Mouse (Mus musculus) intestine, embryonic 14.5 days (tissue): ENCODE data around the gene Golm1. TPM values are rescaled to one million over a fixed set of nuclear protein-coding genes. Genes with fewer than 3 reads are reported as not detected.

Experiments used
- ATAC-seq: fragments of 200-750 bp; cut with Nextera tagmentation; replicated peaks from 2 replicates; pipeline ENCODE4 v1.8.0; 2017; ENCODE audit warnings: low read depth, moderate number of reproducible peaks, moderate TSS enrichment, moderate library complexity; ENCODE audit not compliant: low FRiP score, low TSS enrichment
- DNase-seq: peaks from one replicate; pipeline ENCODE4 v3.0.0-alpha.2; 2018; ENCODE audit warnings: low spot score
- H3K27ac ChIP-seq: fragments of 300-500 bp; sonication (generic); 2 replicates; pipeline ENCODE4 v1.5.1; 2014; ENCODE audit warnings: low read depth, mild to moderate bottlenecking, control low read depth
- H3K27me3 ChIP-seq: fragments of 300-500 bp; sonication (generic); replicated peaks from 2 replicates; pipeline ENCODE4 v1.6.1; 2014; ENCODE audit warnings: low read length, control low read depth; ENCODE audit not compliant: control insufficient read depth, insufficient read depth
- H3K36me3 ChIP-seq: fragments of 300-500 bp; sonication (generic); 2 replicates; pipeline ENCODE4 v1.6.1; 2014; ENCODE audit warnings: low read length, control low read depth; ENCODE audit not compliant: control insufficient read depth, insufficient read depth
- H3K4me1 ChIP-seq: fragments of 300-500 bp; sonication (generic); replicated peaks from 2 replicates; pipeline ENCODE4 v1.6.1; 2014; ENCODE audit warnings: low read length, control low read depth, mixed read lengths; ENCODE audit not compliant: control insufficient read depth, insufficient read depth
- H3K4me2 ChIP-seq: fragments of 300-500 bp; sonication (generic); 2 replicates; pipeline ENCODE4 v1.6.1; 2014; ENCODE audit warnings: low read length
- H3K4me3 ChIP-seq: fragments of 300-500 bp; sonication (generic); 2 replicates; pipeline ENCODE4 v1.5.1; 2014; ENCODE audit warnings: low read depth, low read length, control low read depth, mixed read lengths
- H3K9ac ChIP-seq: fragments of 300-500 bp; sonication (generic); 2 replicates; pipeline ENCODE4 v1.6.1; 2014; ENCODE audit warnings: mild to moderate bottlenecking, low read length
- H3K9me3 ChIP-seq: fragments of 300-500 bp; sonication (generic); 2 replicates; pipeline ENCODE4 v1.6.1; 2016; ENCODE audit warnings: low read length, control low read depth; ENCODE audit not compliant: control insufficient read depth
- WGBS: fragments of 180-500 bp; shearing (Covaris S2); extraction: QIAGEN DNeasy Blood & Tissue Kit; methylation state at CpG from one replicate; pipeline ENCODE4 v1.1.7; 2014; 5-methylcytosine and 5-hydroxymethylcytosine counted together
- polyA plus RNA-seq: library from polyadenylated mRNA; unstranded; fragments of >200 nt; fragmentation: Nextera tagmentation; extraction: Ambion mirVana; gene quantifications from 2 replicates; pipeline ENCODE4 v1.2.1, GENCODE M21; 2014

Gene Golm1
- polyA plus RNA-seq, 1 experiment from 2014 or later, result 86.5 TPM

GRCm38 (mm10) chr13:59672248-59672647 is 3.4 kb downstream of the Golm1 start:
- ATAC-seq (no peak), DNase-seq (no peak)
- no peak overlapping the region for H3K4me2 ChIP-seq
- H3K36me3 ChIP-seq, result no peaks in the 10 kb centered on the region
- H3K4me1 ChIP-seq, result peaks cover 28% of the 10 kb centered on the region
- no peak overlapping the region for H3K27ac ChIP-seq
- 69% methylated on average over 6 of the region's 6 CpGs for WGBS
- no peak overlapping the region for H3K4me3 ChIP-seq
- H3K9ac ChIP-seq, result no peak overlapping the region
- no peaks in the 10 kb centered on the region for H3K27me3 ChIP-seq
- H3K9me3 ChIP-seq, result no peaks in the 10 kb centered on the region

GRCm38 (mm10) chr13:59671521-59671920 is 4.1 kb downstream of the Golm1 start:
- DNase-seq (no peak), ATAC-seq (no peak)
- no peak overlapping the region for H3K4me3 ChIP-seq
- no peak overlapping the region for H3K4me2 ChIP-seq
- no peak overlapping the region for H3K27ac ChIP-seq
- no peaks in the 10 kb centered on the region; the same call in 1 of the 2 replicates for H3K36me3 ChIP-seq
- no peaks in the 10 kb centered on the region for H3K27me3 ChIP-seq
- WGBS, result 72% methylated on average over 2 of the region's 2 CpGs
- H3K4me1 ChIP-seq, result peaks cover 28% of the 10 kb centered on the region
- H3K9me3 ChIP-seq, result no peaks in the 10 kb centered on the region
- no peak overlapping the region for H3K9ac ChIP-seq

GRCm38 (mm10) chr13:59669946-59670345 is 5.7 kb downstream of the Golm1 start:
- 75% methylated on average over 10 of the region's 10 CpGs for WGBS
- no peak for DNase-seq
- no peak overlapping the region for H3K9ac ChIP-seq

GRCm38 (mm10) chr13:59668501-59669093 is 7.0 kb downstream of the Golm1 start:
- peaks cover 20% of the 10 kb centered on the region for H3K4me1 ChIP-seq
- no peak overlapping the region for H3K9ac ChIP-seq
- ATAC-seq (peak; percentile 89), DNase-seq (peak; percentile 74)
- peaks cover 10% of the 10 kb centered on the region for H3K36me3 ChIP-seq
- no peaks in the 10 kb centered on the region for H3K9me3 ChIP-seq
- peak overlapping the region; percentile 26; the same call in 1 of the 2 replicates for H3K4me2 ChIP-seq
- H3K27me3 ChIP-seq, result no peaks in the 10 kb centered on the region
- H3K27ac ChIP-seq, result peak overlapping the region; percentile 85
- no peak overlapping the region for H3K4me3 ChIP-seq
- 36% methylated on average over 11 of the region's 11 CpGs for WGBS

More at GRCm38 (mm10) chr13:59669946-59670345, 5.7 kb downstream of the Golm1 start:
- no peaks in the 10 kb centered on the region for H3K27me3 ChIP-seq
- H3K4me3 ChIP-seq, result no peak overlapping the region
- H3K9me3 ChIP-seq, result no peaks in the 10 kb centered on the region
- no peak overlapping the region for H3K4me2 ChIP-seq
- ATAC-seq, result no peak
- H3K36me3 ChIP-seq, result no peaks in the 10 kb centered on the region; the same call in 1 of the 2 replicates
- no peak overlapping the region for H3K27ac ChIP-seq
- peaks cover 28% of the 10 kb centered on the region for H3K4me1 ChIP-seq

GRCm38 (mm10) chr13:59667763-59668162 is 7.8 kb downstream of the Golm1 start:
- H3K27ac ChIP-seq, result 0 out of 2 replicates have a peak overlapping the region, but pooled peaks have one; percentile 22
- WGBS, result 75% methylated on average over 5 of the region's 5 CpGs

GRCm38 (mm10) chr13:59663939-59664712 is 11.5 kb downstream of the Golm1 start:
- Histone ChIP-seq H3K4me3 (no peak overlapping the region), H3K4me2 (no peak overlapping the region), H3K27me3 (no peaks in the 10 kb centered on the region), H3K9ac (no peak overlapping the region), H3K4me1 (peaks cover 8% of the 10 kb centered on the region), H3K27ac (no peak overlapping the region), H3K9me3 (no peaks in the 10 kb centered on the region), H3K36me3 (peaks cover 26% of the 10 kb centered on the region)
- ATAC-seq, result no peak
- no peak for DNase-seq
- WGBS, result 80% methylated on average over 19 of the region's 19 CpGs

More at GRCm38 (mm10) chr13:59667763-59668162, 7.8 kb downstream of the Golm1 start:
- ATAC-seq, result no peak
- Histone ChIP-seq H3K4me1 (peaks cover 15% of the 10 kb centered on the region), H3K4me3 (no peak overlapping the region), H3K27me3 (no peaks in the 10 kb centered on the region), H3K9ac (no peak overlapping the region), H3K9me3 (no peaks in the 10 kb centered on the region), H3K4me2 (no peak overlapping the region), H3K36me3 (peaks cover 18% of the 10 kb centered on the region)
- DNase-seq, result no peak

GRCm38 (mm10) chr13:59661966-59662365 is 13.6 kb downstream of the Golm1 start:
- Histone ChIP-seq H3K27me3 (no peaks in the 10 kb centered on the region), H3K9me3 (no peaks in the 10 kb centered on the region), H3K27ac (no peak overlapping the region), H3K4me3 (no peak overlapping the region), H3K9ac (no peak overlapping the region), H3K4me1 (no peaks in the 10 kb centered on the region), H3K4me2 (no peak overlapping the region), H3K36me3 (peaks cover 34% of the 10 kb centered on the region)
- ATAC-seq (no peak), DNase-seq (no peak)
- WGBS, result 94% methylated on average over 12 of the region's 12 CpGs

- H3K4me1 ChIP-seq, result no peaks in the 10 kb centered on the region
- no peaks in the 10 kb centered on the region for H3K9me3 ChIP-seq
- 86% methylated on average over 8 of the region's 8 CpGs for WGBS
- no peak overlapping the region for H3K27ac ChIP-seq
- ATAC-seq (no peak), DNase-seq (no peak)
- peaks cover 34% of the 10 kb centered on the region for H3K36me3 ChIP-seq
- no peak overlapping the region for H3K4me2 ChIP-seq
- H3K27me3 ChIP-seq, result no peaks in the 10 kb centered on the region
- no peak overlapping the region for H3K9ac ChIP-seq
- H3K4me3 ChIP-seq, result no peak overlapping the region
Measured at GRCm38 (mm10) chr13:59661387-59661786, 14.2 kb downstream of the Golm1 start.
